Mouse (Mus musculus) stomach, embryonic 15.5 days (tissue): ENCODE measurements around the gene Patl2. TPM values are rescaled to one million over a fixed set of nuclear protein-coding genes. Genes with fewer than 3 reads are reported as not detected.
"Not testable (repeated sequence)": the region's sequence is repeated elsewhere in the genome, so short reads cannot be mapped to it uniquely, and the experiment has no call there.

Experiments
- ATAC-seq: fragments of 200-750 bp; cut with Nextera tagmentation; 2 replicates; pipeline ENCODE4 v1.8.0; 2017; ENCODE audit warnings: low read depth, moderate number of reproducible peaks, moderate TSS enrichment; ENCODE audit not compliant: insufficient read depth, low FRiP score
- H3K27ac ChIP-seq: fragments of 300-500 bp; sonication (generic); 2 replicates; pipeline ENCODE4 v1.5.1; 2015; ENCODE audit warnings: mild to moderate bottlenecking, inconsistent platforms
- H3K27me3 ChIP-seq: fragments of 300-500 bp; sonication (generic); replicated peaks from 2 replicates; pipeline ENCODE4 v1.6.1; 2015; ENCODE audit warnings: inconsistent platforms
- H3K36me3 ChIP-seq: fragments of 300-500 bp; sonication (generic); 2 replicates; pipeline ENCODE4 v1.6.1; 2015; ENCODE audit warnings: inconsistent platforms
- H3K4me1 ChIP-seq: fragments of 300-500 bp; sonication (generic); 2 replicates; pipeline ENCODE4 v1.6.1; 2015; ENCODE audit warnings: inconsistent platforms
- H3K4me2 ChIP-seq: fragments of 300-500 bp; sonication (generic); 2 replicates; pipeline ENCODE4 v1.6.1; 2015; ENCODE audit warnings: mild to moderate bottlenecking, inconsistent platforms
- H3K4me3 ChIP-seq: fragments of 300-500 bp; sonication (generic); replicated peaks from 2 replicates; pipeline ENCODE4 v1.5.1; 2015; ENCODE audit warnings: inconsistent platforms
- H3K9ac ChIP-seq: fragments of 300-500 bp; sonication (generic); 2 replicates; pipeline ENCODE4 v1.6.1; 2015; ENCODE audit warnings: inconsistent platforms
- H3K9me3 ChIP-seq: fragments of 300-500 bp; sonication (generic); 2 replicates; pipeline ENCODE4 v1.6.1; 2016; ENCODE audit warnings: inconsistent platforms
- WGBS: fragments of 180-500 bp; shearing (Covaris S2); methylation state at CpG from one replicate; pipeline ENCODE4 v1.1.7; 2015; 5-methylcytosine and 5-hydroxymethylcytosine counted together
- polyA plus RNA-seq: library from polyadenylated mRNA; unstranded; fragments of >200 nt; fragmentation: Nextera tagmentation; extraction: Ambion mirVana; gene quantifications from 2 replicates; pipeline ENCODE4 v1.2.1, GENCODE M21; 2015

The Patl2 gene
- polyA plus RNA-seq, 1 experiment from 2014 or later = not detected

DNA sequence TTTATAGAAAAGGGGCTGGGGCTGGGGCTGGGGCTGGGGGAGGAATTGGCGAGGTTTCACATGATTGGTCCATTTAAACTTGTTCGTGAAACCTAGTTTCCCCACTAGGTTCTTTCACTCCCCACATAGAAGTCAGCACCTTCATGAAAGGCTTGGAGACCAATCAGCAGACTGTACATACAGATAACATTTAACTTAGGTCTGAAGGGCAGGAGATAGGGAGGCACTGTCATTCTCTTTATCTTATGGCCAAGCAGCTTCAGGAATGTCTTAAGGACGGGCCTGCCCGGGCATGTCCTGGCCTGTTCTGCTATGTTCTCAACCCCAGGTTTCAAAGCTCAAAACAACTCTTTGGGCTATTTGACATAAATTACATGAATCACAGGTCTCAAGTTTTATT, 31.1 kb upstream of the Patl2 start:
- not testable (repeated sequence) for H3K9ac ChIP-seq, ATAC-seq, H3K27ac ChIP-seq, H3K4me3 ChIP-seq, H3K4me2 ChIP-seq, H3K9me3 ChIP-seq, H3K36me3 ChIP-seq, H3K4me1 ChIP-seq, H3K27me3 ChIP-seq
- 83% methylated on average over 4 of the region's 4 CpGs for WGBS

DNA sequence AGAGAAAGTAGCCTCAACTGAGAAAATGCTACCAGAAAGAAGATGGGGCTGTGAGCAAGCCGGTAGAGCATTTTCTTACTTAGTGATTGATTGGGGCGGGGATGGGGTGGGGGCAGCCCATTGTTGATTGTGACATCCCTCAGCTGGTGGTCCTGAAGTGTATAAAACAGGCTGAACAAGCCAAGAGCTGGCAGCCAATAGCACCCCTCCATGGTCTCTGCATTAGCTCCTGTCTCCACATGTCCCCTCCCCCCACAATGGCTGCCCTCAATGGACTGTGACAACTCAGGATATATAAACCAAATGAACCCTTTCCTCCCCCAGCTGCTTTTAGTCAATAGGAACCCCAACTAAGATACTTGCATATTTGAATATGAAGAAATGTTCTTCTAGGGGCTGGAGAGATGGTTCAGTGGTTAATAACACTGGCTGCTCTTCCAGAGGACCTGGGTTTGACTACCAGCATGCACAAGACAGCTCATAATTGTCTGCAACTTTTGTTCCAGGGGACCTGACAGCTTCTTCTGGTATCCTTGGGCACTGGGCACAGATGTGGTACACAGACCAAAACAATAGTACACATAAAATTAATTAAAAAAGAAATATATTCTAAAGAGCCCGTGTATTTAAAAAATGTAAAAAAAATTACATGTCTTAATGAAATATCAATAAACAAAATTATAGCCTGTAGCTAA, 24.7 kb upstream of the Patl2 start:
- no peak overlapping the region for H3K4me3 ChIP-seq
- no peak overlapping the region for H3K27ac ChIP-seq
- ATAC-seq = no peak
- WGBS = 56% methylated on average over 3 of the region's 3 CpGs
- no peak overlapping the region for H3K4me2 ChIP-seq
- H3K9me3 ChIP-seq = no peaks in the 10 kb centered on the region
- no peaks in the 10 kb centered on the region for H3K27me3 ChIP-seq
- H3K36me3 ChIP-seq = no peaks in the 10 kb centered on the region
- no peak overlapping the region for H3K9ac ChIP-seq
- H3K4me1 ChIP-seq = 0 out of 2 replicates have a peak, but pooled peaks cover 3% of the 10 kb centered on the region

DNA sequence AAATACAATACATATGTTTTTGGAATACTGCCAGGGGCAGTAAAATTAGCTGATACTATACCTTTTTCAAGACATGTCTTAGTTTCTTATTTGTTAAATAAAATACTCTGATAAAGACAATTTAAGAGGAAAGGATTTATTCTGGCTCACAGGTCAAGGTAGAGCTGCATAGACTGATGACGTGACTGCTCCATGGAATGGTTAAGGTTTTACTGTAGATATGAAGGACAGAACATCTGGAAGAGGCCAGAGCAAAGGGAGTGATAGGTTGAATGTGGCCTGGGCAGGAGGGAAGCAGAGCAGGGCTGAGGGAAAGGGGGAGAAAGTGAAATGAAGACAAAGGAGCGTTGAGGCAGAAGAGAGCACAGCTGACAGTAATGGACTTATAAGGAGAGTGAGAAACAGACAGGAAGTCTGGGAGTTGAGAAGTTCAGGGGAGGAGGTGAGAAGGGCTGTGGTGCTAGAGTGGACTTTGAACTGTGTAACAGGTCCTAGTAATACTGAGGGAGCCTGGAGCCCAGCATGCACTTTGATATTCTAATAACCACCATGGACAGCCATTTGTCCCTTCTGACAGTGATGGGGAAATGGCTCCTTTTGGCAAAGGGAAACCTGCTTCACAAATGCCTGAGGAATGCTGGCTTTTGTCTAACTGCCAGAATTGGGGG, 20.6 kb upstream of the Patl2 start:
- Histone ChIP-seq H3K27ac (no peak overlapping the region; the same call in 1 of the 2 replicates), H3K36me3 (no peaks in the 10 kb centered on the region)
- 42% methylated on average over 2 of the region's 2 CpGs for WGBS

DNA sequence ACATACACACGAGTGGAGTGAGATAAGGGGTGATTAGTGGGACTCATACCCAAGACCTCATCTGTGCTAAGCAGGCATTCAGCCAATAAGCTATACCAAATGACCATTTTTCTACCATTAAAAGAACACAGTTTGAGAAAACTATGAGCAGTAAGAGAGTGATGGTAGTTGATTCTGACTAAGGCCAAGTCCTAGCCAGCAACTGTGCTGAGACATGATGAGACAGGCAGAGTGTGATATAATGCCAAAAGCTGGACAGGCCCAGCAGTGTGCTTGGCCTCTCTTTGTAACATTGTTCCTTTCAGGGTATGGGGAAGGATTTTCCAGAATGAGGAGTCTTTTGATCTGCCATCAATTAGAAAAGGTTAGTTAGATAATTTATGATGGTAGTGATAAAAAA, 15.5 kb upstream of the Patl2 start:
- Histone ChIP-seq H3K4me1 (0 out of 2 replicates have a peak, but pooled peaks cover under 1% of the 10 kb centered on the region), H3K9me3 (no peaks in the 10 kb centered on the region), H3K9ac (no peak overlapping the region), H3K27me3 (no peaks in the 10 kb centered on the region), H3K4me3 (no peak overlapping the region), H3K4me2 (no peak overlapping the region), H3K27ac (no peak overlapping the region), H3K36me3 (no peaks in the 10 kb centered on the region)
- no peak for ATAC-seq
- 55% methylated on average over 1 of the region's 1 CpGs for WGBS

More for the DNA sequence above, 20.6 kb upstream of the Patl2 start:
- Histone ChIP-seq H3K27me3 (no peaks in the 10 kb centered on the region), H3K9ac (no peak overlapping the region), H3K4me2 (no peak overlapping the region), H3K9me3 (no peaks in the 10 kb centered on the region), H3K4me1 (0 out of 2 replicates have a peak, but pooled peaks cover 3% of the 10 kb centered on the region), H3K4me3 (no peak overlapping the region)
- peak; percentile 70 for ATAC-seq

DNA sequence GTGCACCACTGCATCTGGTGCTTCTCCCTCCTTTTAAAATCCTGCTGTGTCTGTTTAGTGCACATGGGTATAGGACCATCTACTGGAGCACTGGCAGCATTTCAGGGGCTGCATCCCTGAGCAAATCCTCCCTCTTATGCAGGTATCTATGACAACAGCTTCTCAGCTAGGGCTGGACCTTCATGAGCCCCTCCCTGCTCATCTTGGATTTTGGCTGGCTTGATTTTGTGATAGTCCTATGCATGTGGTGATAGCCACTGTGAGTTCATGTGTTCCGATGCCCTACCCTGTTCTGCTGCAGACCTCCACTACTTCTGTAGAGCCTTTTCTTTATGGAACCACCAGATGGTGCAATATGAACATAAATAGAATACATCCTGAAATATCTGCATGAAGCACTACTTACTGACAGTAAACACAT, 8.5 kb upstream of the Patl2 start:
- no peaks in the 10 kb centered on the region for H3K36me3 ChIP-seq
- H3K9me3 ChIP-seq = no peaks in the 10 kb centered on the region
- no peak overlapping the region for H3K4me3 ChIP-seq
- no peak for ATAC-seq
- H3K4me1 ChIP-seq = no peaks in the 10 kb centered on the region
- no peak overlapping the region for H3K9ac ChIP-seq
- H3K27me3 ChIP-seq = no peaks in the 10 kb centered on the region
- WGBS = 49% methylated on average over 1 of the region's 1 CpGs
- no peak overlapping the region for H3K27ac ChIP-seq
- no peak overlapping the region for H3K4me2 ChIP-seq

DNA sequence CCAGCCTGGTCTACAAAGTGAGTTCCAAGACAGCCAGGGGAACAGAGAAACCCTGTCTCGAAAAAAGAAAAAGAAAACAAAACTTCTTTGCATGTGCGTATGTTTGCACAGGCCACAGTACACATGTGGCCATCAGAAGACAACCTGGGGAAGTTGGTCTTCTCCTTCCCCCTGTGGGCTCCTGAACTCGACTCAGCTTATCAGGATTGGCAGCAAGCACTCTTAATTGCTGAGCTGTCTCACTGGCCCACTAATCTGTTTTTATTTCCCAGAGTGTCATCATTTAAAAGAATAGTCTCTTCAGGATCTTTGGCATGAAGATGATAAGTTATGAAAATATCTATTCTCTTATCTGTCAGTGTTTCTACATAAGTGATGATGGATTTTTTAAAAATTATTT, 5.9 kb upstream of the Patl2 start:
- H3K4me1 ChIP-seq = no peaks in the 10 kb centered on the region
- H3K4me3 ChIP-seq = no peak overlapping the region
- no peak overlapping the region for H3K27ac ChIP-seq
- H3K27me3 ChIP-seq = no peaks in the 10 kb centered on the region
- no peak overlapping the region for H3K4me2 ChIP-seq
- H3K36me3 ChIP-seq = no peaks in the 10 kb centered on the region
- ATAC-seq = no peak
- no peaks in the 10 kb centered on the region for H3K9me3 ChIP-seq
- WGBS = 71% methylated on average over 3 of the region's 3 CpGs
- no peak overlapping the region for H3K9ac ChIP-seq

DNA sequence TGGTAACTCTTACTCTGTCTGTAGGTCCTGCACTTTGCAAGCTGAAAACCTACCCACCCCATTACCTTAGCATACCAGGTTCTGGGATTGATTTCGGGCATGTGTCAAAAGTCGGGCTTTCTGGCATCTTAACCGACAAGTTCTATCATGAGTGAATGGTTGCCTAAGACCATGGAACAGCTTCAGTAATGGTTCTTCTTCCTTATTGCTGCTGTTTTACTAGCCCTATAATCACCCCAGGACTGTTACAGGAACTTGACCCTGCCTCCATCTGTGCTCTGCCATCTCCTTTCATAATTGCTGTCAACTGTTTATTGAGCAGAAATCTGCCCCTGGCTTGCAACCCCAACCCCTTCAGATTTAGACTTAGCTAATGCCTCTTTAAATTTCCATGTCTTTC, 762 bp upstream of the Patl2 start:
- Histone ChIP-seq H3K4me1 (no peaks in the 10 kb centered on the region), H3K9me3 (no peaks in the 10 kb centered on the region), H3K9ac (no peak overlapping the region), H3K4me2 (no peak overlapping the region), H3K36me3 (no peaks in the 10 kb centered on the region), H3K27me3 (no peaks in the 10 kb centered on the region), H3K4me3 (no peak overlapping the region), H3K27ac (no peak overlapping the region)
- WGBS = 83% methylated on average over 3 of the region's 3 CpGs
- no peak for ATAC-seq

DNA sequence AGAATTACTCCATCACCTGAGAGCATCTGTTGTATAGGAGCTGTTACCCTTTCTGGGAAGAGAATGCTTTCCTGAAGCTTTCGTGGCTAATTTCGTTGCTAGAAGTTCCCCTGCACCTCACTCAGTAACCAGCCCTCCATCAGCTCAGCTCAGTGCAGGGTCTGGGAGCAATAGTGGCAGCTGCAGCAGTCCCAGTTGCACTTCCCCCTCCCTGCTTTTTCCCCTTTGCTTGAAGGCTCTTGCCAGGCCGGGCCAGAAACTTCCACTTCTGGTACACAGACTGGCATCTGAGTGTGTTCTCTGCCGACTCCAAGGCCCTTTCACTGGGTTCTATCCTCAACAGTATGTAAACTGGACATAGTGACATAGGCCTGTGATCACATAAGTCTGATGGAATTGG, 903 bp downstream of the Patl2 start:
- H3K4me1 ChIP-seq = no peaks in the 10 kb centered on the region

DNA sequence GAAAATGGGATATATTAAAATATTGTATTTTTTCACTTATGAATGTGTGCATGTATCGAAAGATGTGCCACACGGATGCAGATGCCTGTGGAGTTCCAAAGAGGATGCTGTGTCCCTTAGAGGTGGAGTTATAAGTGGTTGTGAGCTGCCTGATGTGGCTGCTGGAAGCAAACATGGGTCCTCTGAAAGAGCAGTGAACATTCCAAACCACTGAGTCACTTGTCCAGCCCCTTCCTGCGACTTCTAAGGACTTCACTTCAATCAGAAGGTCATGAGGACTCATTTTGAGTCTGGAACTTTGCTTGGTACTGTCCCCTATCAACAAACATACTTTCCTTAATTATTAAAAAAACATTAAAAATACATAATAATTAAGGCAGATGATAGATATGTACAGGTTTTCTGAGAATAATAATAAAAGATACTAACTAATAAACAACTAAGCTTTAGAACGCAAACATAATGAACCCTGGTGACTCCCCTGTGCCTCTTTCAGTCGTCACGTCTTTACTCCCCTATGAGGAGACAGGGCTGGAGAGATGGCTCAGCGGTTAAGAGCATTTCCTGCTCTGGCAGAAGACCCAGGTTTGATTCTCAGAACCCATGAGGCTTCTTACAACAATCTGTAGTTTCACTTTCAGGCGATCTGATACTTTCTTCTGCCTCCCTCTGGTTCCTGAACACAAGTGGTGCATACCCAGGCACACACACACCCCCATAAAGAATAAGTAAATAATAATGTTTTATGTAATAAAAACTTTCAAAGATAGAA, 5.8 kb downstream of the Patl2 start:
- Histone ChIP-seq H3K27ac (no peak overlapping the region), H3K9me3 (no peaks in the 10 kb centered on the region), H3K4me1 (no peaks in the 10 kb centered on the region), H3K9ac (no peak overlapping the region), H3K27me3 (no peaks in the 10 kb centered on the region), H3K4me2 (no peak overlapping the region), H3K4me3 (no peak overlapping the region), H3K36me3 (no peaks in the 10 kb centered on the region)
- ATAC-seq = no peak
- WGBS = 67% methylated on average over 8 of the region's 8 CpGs

More for the DNA sequence above, 903 bp downstream of the Patl2 start:
- Histone ChIP-seq H3K36me3 (no peaks in the 10 kb centered on the region), H3K27ac (no peak overlapping the region), H3K27me3 (no peaks in the 10 kb centered on the region), H3K4me2 (no peak overlapping the region), H3K9ac (no peak overlapping the region), H3K9me3 (no peaks in the 10 kb centered on the region), H3K4me3 (no peak overlapping the region)
- no peak for ATAC-seq
- WGBS = 84% methylated on average over 4 of the region's 4 CpGs

DNA sequence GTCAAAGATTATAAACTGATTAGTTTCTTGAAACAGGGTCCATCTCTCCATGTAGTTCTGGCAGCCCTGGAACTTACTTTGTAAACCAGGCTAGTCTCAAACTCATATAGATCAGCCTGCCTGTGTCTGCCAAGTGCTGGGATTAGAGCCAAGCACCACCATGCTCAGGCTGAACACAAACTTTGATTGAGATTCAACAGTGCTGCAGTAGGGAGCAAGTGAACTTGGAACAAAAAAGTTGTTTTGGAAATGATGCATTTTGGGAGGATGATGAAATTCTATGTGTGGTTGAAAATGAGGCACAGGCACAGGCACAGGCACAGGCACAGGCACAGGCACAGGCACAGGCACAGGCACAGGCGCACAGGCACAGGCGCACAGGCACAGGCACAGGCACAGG, 13.8 kb downstream of the Patl2 start:
- H3K9ac ChIP-seq = no peak overlapping the region
- H3K27me3 ChIP-seq = no peaks in the 10 kb centered on the region
- H3K4me2 ChIP-seq = no peak overlapping the region
- 89% methylated on average over 2 of the region's 2 CpGs for WGBS
- no peak overlapping the region for H3K4me3 ChIP-seq
- H3K4me1 ChIP-seq = no peaks in the 10 kb centered on the region
- no peak overlapping the region for H3K27ac ChIP-seq
- H3K36me3 ChIP-seq = no peaks in the 10 kb centered on the region
- ATAC-seq = no peak
- H3K9me3 ChIP-seq = no peaks in the 10 kb centered on the region

DNA sequence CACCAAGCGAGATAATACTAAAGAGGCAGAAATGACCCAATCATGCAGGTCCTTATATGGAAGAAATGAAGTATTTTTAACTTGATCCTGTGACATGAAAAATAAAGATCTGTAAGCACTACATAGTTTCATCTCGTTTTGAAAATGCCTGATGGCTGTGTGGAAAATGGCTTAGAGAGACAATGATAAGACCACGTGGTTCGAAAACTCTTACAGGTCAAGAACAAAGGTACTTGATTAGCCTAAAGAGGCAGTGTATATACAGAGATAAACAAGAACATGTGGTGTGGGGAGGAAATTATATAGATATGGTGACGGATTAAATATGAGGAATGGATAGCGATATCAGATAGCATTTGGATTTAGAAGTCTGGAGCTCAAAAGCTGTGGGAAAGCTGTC, 14.7 kb downstream of the Patl2 start:
- no peak for ATAC-seq
- H3K27ac ChIP-seq = no peak overlapping the region
- no peak overlapping the region for H3K4me3 ChIP-seq
- H3K9ac ChIP-seq = no peak overlapping the region
- no peaks in the 10 kb centered on the region for H3K9me3 ChIP-seq
- no peak overlapping the region for H3K4me2 ChIP-seq
- H3K4me1 ChIP-seq = no peaks in the 10 kb centered on the region
- no peaks in the 10 kb centered on the region for H3K36me3 ChIP-seq
- 74% methylated on average over 6 of the region's 6 CpGs for WGBS
- H3K27me3 ChIP-seq = no peaks in the 10 kb centered on the region

DNA sequence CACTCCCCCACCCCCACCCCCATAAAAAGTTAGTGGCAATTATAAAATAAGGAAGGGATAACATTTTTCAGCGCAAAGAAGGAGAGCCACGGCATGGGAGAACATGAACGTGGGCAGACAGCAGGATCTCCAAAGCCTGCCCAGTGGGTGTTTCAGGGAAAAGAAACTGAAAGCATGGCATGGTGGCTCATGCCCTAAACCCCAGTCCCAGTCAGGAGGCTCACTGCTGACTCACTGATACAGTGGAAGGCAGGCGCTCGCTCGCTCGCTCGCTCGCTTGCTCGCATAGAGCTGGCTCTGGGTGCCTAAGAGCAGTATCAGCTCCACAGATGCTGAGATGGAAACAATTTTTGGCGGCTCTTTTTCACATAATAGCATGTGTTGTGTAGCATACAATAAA, 21.7 kb downstream of the Patl2 start:
- no peak overlapping the region; the same call in 1 of the 2 replicates for H3K27ac ChIP-seq
- WGBS = 80% methylated on average over 11 of the region's 11 CpGs

More for the DNA sequence above, 21.7 kb downstream of the Patl2 start:
- Histone ChIP-seq H3K4me3 (no peak overlapping the region), H3K4me1 (0 out of 2 replicates have a peak, but pooled peaks cover 3% of the 10 kb centered on the region), H3K36me3 (no peaks in the 10 kb centered on the region), H3K27me3 (no peaks in the 10 kb centered on the region), H3K9me3 (no peaks in the 10 kb centered on the region), H3K4me2 (no peak overlapping the region), H3K9ac (no peak overlapping the region)
- no peak for ATAC-seq
